Mouse (Mus musculus): ENCODE results near the gene Nudt1. TPM values are rescaled to one million over a fixed set of nuclear protein-coding genes. Genes with fewer than 3 reads are reported as not detected.

Gene Nudt1
- polyA plus RNA-seq, 1 experiment from 2014 or later: 27.0 TPM

DNA sequence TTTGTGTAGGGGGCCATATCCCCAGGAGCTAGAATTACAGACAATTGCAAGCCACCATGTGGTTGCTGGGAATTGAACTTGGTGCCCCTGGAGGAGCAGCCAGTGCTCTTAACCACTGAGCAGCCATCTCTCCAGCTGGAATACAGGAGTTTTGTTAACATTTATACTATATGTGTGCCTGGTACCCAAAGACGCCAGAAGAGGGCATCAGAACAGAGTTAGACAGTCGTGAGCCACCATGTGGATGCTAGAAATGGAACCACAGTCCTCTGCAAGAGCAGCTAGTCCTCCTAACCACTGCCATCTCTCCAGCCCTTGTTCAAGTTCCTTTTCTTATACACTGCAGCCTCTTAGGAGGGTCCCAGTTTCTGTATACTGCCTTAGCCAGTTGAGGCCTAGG is 12.2 kb downstream of the Nudt1 start:
- Histone ChIP-seq H3K9ac (ENCODE audit: low read depth, low read length) (no peak overlapping the region), H3K9me3 (ENCODE audit: control insufficient read depth, low read length) (no peaks in the 10 kb centered on the region), H3K4me3 (ENCODE audit: low read length) (no peak overlapping the region), H3K36me3 (ENCODE audit: control insufficient read depth, insufficient read depth, low read length) (no peaks in the 10 kb centered on the region; the same call in 1 of the 2 replicates), H3K27ac (ENCODE audit: low read depth, low read length) (no peak overlapping the region), H3K27me3 (replicated peaks; ENCODE audit: control insufficient read depth, insufficient read depth, low read length) (no peaks in the 10 kb centered on the region), H3K4me2 (ENCODE audit: low read length) (no peak overlapping the region), H3K4me1 (ENCODE audit: control insufficient read depth, insufficient read depth, low read depth, low read length) (peaks cover 18% of the 10 kb centered on the region)
- no peak for ATAC-seq
- WGBS: 19% methylated on average over 2 of the region's 2 CpGs

DNA sequence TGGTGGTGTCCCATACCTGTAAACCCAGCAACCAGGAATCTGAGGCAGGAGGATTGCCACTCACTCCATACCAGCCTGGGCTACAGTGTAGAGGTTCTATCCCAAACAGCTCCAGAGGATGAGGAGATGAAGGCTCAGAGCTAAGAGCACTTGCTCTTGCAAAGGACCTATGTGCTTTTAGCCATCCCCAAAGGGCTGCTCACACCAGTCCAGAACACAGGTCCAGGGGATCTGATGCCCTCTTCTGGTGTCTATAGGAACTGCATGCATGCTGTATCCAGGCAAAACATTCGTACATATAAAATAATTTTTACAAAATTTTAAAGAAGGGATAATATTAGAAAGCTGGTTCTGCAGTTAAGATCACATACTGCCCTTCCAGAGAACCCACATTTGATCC is 15.2 kb downstream of the Nudt1 start:
- Histone ChIP-seq H3K9ac (ENCODE audit: low read depth, low read length) (no peak overlapping the region), H3K4me1 (ENCODE audit: control insufficient read depth, insufficient read depth, low read depth, low read length) (peaks cover 4% of the 10 kb centered on the region)

GRCm38 (mm10) chr5:140338779-140339178 is 17.3 kb downstream of the Nudt1 start:
- no peak overlapping the region for H3K9ac ChIP-seq (ENCODE audit: low read depth, low read length)
- ATAC-seq: no peak
- WGBS: 92% methylated on average over 4 of the region's 4 CpGs
- H3K27me3 ChIP-seq (replicated peaks; ENCODE audit: control insufficient read depth, insufficient read depth, low read length): no peaks in the 10 kb centered on the region
- no peak overlapping the region for H3K4me2 ChIP-seq (ENCODE audit: low read length)
- H3K27ac ChIP-seq (ENCODE audit: low read depth, low read length): no peak overlapping the region
- H3K9me3 ChIP-seq (ENCODE audit: control insufficient read depth, low read length): no peaks in the 10 kb centered on the region
- no peaks in the 10 kb centered on the region for H3K4me1 ChIP-seq (ENCODE audit: control insufficient read depth, insufficient read depth, low read depth, low read length)
- peaks cover 10% of the 10 kb centered on the region for H3K36me3 ChIP-seq (ENCODE audit: control insufficient read depth, insufficient read depth, low read length)
- H3K4me3 ChIP-seq (ENCODE audit: low read length): no peak overlapping the region

More for the DNA sequence above, 15.2 kb downstream of the Nudt1 start:
- 78% methylated on average over 1 of the region's 1 CpGs for whole genome bisulfite sequencing
- peaks cover 8% of the 10 kb centered on the region for H3K36me3 ChIP-seq (ENCODE audit: control insufficient read depth, insufficient read depth, low read length)
- no peak overlapping the region for H3K27ac ChIP-seq (ENCODE audit: low read depth, low read length)
- ATAC-seq: no peak
- no peak overlapping the region for H3K4me3 ChIP-seq (ENCODE audit: low read length)
- no peak overlapping the region for H3K4me2 ChIP-seq (ENCODE audit: low read length)
- H3K27me3 ChIP-seq (replicated peaks; ENCODE audit: control insufficient read depth, insufficient read depth, low read length): no peaks in the 10 kb centered on the region
- no peaks in the 10 kb centered on the region for H3K9me3 ChIP-seq (ENCODE audit: control insufficient read depth, low read length)

DNA sequence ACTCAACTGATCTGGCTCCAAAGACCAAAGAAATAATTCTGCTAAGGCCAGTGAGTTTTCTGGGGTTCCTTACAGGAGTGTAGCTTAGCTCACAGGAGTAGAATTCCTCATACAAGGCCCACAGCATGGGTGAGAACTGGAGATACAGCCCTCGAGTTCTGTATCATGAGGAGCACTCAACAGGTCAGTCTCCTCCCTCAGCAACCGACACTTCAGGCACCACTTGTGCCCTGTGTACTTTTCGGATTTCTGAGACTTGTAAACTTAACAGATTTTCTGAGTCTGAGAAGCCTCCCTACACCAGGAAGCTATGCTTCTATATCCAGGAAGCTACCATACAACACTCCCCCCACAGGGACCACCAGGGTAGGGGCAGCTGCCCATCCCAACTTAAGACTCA is 18.4 kb downstream of the Nudt1 start:
- Histone ChIP-seq H3K27me3 (replicated peaks; ENCODE audit: control insufficient read depth, insufficient read depth, low read length) (no peaks in the 10 kb centered on the region), H3K27ac (ENCODE audit: low read depth, low read length) (no peak overlapping the region), H3K36me3 (ENCODE audit: control insufficient read depth, insufficient read depth, low read length) (peaks cover 14% of the 10 kb centered on the region), H3K9me3 (ENCODE audit: control insufficient read depth, low read length) (no peaks in the 10 kb centered on the region), H3K4me2 (ENCODE audit: low read length) (no peak overlapping the region), H3K9ac (ENCODE audit: low read depth, low read length) (no peak overlapping the region), H3K4me3 (ENCODE audit: low read length) (no peak overlapping the region), H3K4me1 (ENCODE audit: control insufficient read depth, insufficient read depth, low read depth, low read length) (no peaks in the 10 kb centered on the region)
- WGBS: 95% methylated on average over 3 of the region's 3 CpGs
- ATAC-seq: no peak

DNA sequence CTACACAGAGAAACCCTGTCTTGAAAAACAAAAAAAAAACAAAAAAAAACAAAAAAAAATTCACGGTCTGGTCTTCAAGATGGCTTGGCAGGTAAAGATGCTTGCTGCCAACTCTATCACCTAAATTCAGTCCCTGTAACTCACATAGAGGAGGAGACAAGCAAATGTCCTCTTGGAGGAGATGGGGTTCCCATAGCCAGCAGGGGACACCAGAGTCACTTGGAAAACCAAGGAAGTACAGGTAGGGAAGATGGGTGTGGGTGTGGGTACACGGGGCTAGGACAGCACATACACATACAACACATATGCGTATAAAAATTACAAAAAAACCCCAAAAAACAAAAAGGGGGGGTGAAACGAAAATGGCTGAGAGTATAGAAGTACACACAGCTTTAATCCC is 21.4 kb downstream of the Nudt1 start:
- Histone ChIP-seq H3K9ac (ENCODE audit: low read depth, low read length) (no peak overlapping the region), H3K4me3 (ENCODE audit: low read length) (no peak overlapping the region), H3K9me3 (ENCODE audit: control insufficient read depth, low read length) (no peaks in the 10 kb centered on the region), H3K36me3 (ENCODE audit: control insufficient read depth, insufficient read depth, low read length) (peaks cover 14% of the 10 kb centered on the region), H3K4me2 (ENCODE audit: low read length) (no peak overlapping the region), H3K27ac (ENCODE audit: low read depth, low read length) (no peak overlapping the region), H3K27me3 (replicated peaks; ENCODE audit: control insufficient read depth, insufficient read depth, low read length) (no peaks in the 10 kb centered on the region), H3K4me1 (ENCODE audit: control insufficient read depth, insufficient read depth, low read depth, low read length) (no peaks in the 10 kb centered on the region)
- 89% methylated on average over 4 of the region's 4 CpGs for whole genome bisulfite sequencing
- ATAC-seq: no peak

DNA sequence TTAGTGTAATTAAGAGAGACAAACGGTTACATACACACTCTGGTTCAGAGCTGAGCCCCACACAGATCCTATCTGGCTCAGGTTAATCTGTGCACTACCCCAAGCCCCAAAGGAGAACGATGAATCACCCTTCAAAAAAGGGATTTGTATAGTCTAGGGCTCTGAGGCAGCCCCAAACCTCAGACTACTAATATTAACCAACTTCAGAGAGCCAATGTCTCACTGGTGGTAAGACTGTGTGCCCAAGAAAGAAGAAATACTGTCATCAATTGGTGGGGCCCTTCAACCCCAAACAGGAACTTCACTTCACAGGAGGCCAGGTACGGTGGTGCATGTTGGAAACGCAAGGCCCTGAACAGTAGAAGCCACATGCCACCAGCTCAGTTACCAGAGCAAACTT is 23.8 kb downstream of the Nudt1 start:
- Histone ChIP-seq H3K4me1 (ENCODE audit: control insufficient read depth, insufficient read depth, low read depth, low read length) (no peaks in the 10 kb centered on the region), H3K9ac (ENCODE audit: low read depth, low read length) (no peak overlapping the region), H3K9me3 (ENCODE audit: control insufficient read depth, low read length) (no peaks in the 10 kb centered on the region), H3K27ac (ENCODE audit: low read depth, low read length) (no peak overlapping the region), H3K4me3 (ENCODE audit: low read length) (no peak overlapping the region), H3K4me2 (ENCODE audit: low read length) (no peak overlapping the region), H3K36me3 (ENCODE audit: control insufficient read depth, insufficient read depth, low read length) (peaks cover 10% of the 10 kb centered on the region; the same call in 1 of the 2 replicates), H3K27me3 (replicated peaks; ENCODE audit: control insufficient read depth, insufficient read depth, low read length) (no peaks in the 10 kb centered on the region)
- ATAC-seq: no peak
- 95% methylated on average over 4 of the region's 4 CpGs for WGBS

DNA sequence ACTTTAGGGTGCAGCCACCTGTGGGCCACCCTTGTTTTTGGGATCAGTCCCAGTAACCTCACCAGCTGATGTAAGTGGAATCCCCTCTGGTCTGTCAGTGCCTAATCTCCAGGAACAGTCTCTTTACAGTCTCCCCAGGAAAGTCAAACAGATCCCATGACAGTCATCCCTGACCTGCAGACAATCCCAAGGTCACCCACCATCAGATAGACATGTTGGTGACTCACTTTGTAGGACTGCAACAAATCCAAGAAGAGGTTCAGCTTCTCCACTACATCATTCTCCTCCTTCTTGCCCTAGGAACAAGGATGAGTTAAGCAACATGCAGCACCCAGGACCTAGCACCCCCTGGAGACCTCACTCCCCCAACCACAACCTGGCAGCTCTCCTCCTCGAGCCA is 24.6 kb downstream of the Nudt1 start:
- Histone ChIP-seq H3K4me2 (ENCODE audit: low read length) (no peak overlapping the region), H3K9me3 (ENCODE audit: control insufficient read depth, low read length) (no peaks in the 10 kb centered on the region), H3K4me1 (ENCODE audit: control insufficient read depth, insufficient read depth, low read depth, low read length) (no peaks in the 10 kb centered on the region), H3K4me3 (ENCODE audit: low read length) (no peak overlapping the region), H3K9ac (ENCODE audit: low read depth, low read length) (no peak overlapping the region), H3K27me3 (replicated peaks; ENCODE audit: control insufficient read depth, insufficient read depth, low read length) (no peaks in the 10 kb centered on the region), H3K27ac (ENCODE audit: low read depth, low read length) (no peak overlapping the region), H3K36me3 (ENCODE audit: control insufficient read depth, insufficient read depth, low read length) (peaks cover 10% of the 10 kb centered on the region; the same call in 1 of the 2 replicates)
- ATAC-seq: no peak
- WGBS: 75% methylated on average over 1 of the region's 1 CpGs

DNA sequence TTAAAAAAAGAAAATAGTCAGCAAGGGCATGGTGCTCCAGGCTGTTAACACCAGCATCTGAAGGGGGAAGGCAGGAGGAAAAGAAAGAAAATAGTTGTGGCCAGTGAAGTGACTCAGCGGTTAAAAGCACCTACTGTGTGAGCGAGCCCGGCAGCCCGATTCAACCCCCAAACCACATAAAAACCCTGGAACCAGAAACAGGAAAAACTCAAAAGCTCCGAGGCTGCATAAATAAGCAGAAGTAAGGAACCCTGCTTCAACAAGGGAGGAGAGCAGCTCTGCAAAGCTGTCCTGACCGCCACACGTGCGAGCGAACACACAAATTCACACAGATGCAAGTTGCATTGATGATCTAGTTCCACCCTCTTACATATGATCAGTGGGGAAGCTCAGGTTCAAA is 28.4 kb downstream of the Nudt1 start:
- ATAC-seq: no peak
- H3K36me3 ChIP-seq (ENCODE audit: control insufficient read depth, insufficient read depth, low read length): peaks cover 25% of the 10 kb centered on the region
- WGBS: 92% methylated on average over 9 of the region's 9 CpGs

GRCm38 (mm10) chr5:140350731-140351497 is 29.5 kb downstream of the Nudt1 start:
- WGBS: 94% methylated on average over 8 of the region's 8 CpGs
- Histone ChIP-seq H3K4me3 (ENCODE audit: low read length) (no peak overlapping the region), H3K9me3 (ENCODE audit: control insufficient read depth, low read length) (no peaks in the 10 kb centered on the region), H3K27me3 (replicated peaks; ENCODE audit: control insufficient read depth, insufficient read depth, low read length) (no peaks in the 10 kb centered on the region), H3K36me3 (ENCODE audit: control insufficient read depth, insufficient read depth, low read length) (peaks cover 25% of the 10 kb centered on the region), H3K27ac (ENCODE audit: low read depth, low read length) (no peak overlapping the region), H3K4me2 (ENCODE audit: low read length) (no peak overlapping the region), H3K4me1 (ENCODE audit: control insufficient read depth, insufficient read depth, low read depth, low read length) (no peaks in the 10 kb centered on the region), H3K9ac (ENCODE audit: low read depth, low read length) (no peak overlapping the region)
- ATAC-seq: no peak

More for the DNA sequence above, 28.4 kb downstream of the Nudt1 start:
- Histone ChIP-seq H3K4me1 (ENCODE audit: control insufficient read depth, insufficient read depth, low read depth, low read length) (no peaks in the 10 kb centered on the region), H3K27me3 (replicated peaks; ENCODE audit: control insufficient read depth, insufficient read depth, low read length) (no peaks in the 10 kb centered on the region), H3K27ac (ENCODE audit: low read depth, low read length) (no peak overlapping the region), H3K4me3 (ENCODE audit: low read length) (no peak overlapping the region), H3K9me3 (ENCODE audit: control insufficient read depth, low read length) (no peaks in the 10 kb centered on the region), H3K4me2 (ENCODE audit: low read length) (no peak overlapping the region), H3K9ac (ENCODE audit: low read depth, low read length) (no peak overlapping the region)
